Mouse (Mus musculus) neural tube, embryonic 11.5 days (tissue): Measurements from ENCODE around the gene Glb1. TPM values are rescaled to one million over a fixed set of nuclear protein-coding genes. Genes with fewer than 3 reads are reported as not detected.

ENCODE experiments used
- ATAC-seq: fragments of 200-750 bp; cut with Nextera tagmentation; 2 replicates; pipeline ENCODE4 v1.8.0; 2017; ENCODE audit warnings: moderate number of reproducible peaks, mild to moderate bottlenecking, moderate TSS enrichment, moderate library complexity; ENCODE audit not compliant: insufficient read depth, low FRiP score, low TSS enrichment
- DNase-seq: peaks from one replicate; pipeline ENCODE4 v3.0.0-alpha.2; 2015; ENCODE audit warnings: low spot score
- H3K27ac ChIP-seq: fragments of 300-500 bp; sonication (generic); 2 replicates; pipeline ENCODE4 v1.5.1; 2014; ENCODE audit warnings: low read depth, mild to moderate bottlenecking, low read length
- H3K27me3 ChIP-seq: fragments of 300-500 bp; sonication (generic); 2 replicates; pipeline ENCODE4 v1.6.1; 2014; ENCODE audit warnings: mild to moderate bottlenecking, low read length, mixed read lengths; ENCODE audit not compliant: control insufficient read depth, insufficient read depth
- H3K36me3 ChIP-seq: fragments of 300-500 bp; sonication (generic); 2 replicates; pipeline ENCODE4 v1.6.1; 2014; ENCODE audit warnings: mild to moderate bottlenecking, low read length, moderate library complexity, mixed read lengths; ENCODE audit not compliant: control insufficient read depth, insufficient read depth
- H3K4me1 ChIP-seq: fragments of 300-500 bp; sonication (generic); 2 replicates; pipeline ENCODE4 v1.6.1; 2014; ENCODE audit warnings: low read length, mixed read lengths; ENCODE audit not compliant: control insufficient read depth, insufficient read depth
- H3K4me2 ChIP-seq: fragments of 300-500 bp; sonication (generic); 2 replicates; pipeline ENCODE4 v1.6.1; 2014; ENCODE audit warnings: low read depth, mild to moderate bottlenecking, moderate library complexity
- H3K4me3 ChIP-seq: fragments of 300-500 bp; sonication (generic); 2 replicates; pipeline ENCODE4 v1.5.1; 2014; ENCODE audit warnings: low read depth, low read length
- H3K9ac ChIP-seq: fragments of 300-500 bp; sonication (generic); 2 replicates; pipeline ENCODE4 v1.6.1; 2014; ENCODE audit warnings: mild to moderate bottlenecking, low read length
- H3K9me3 ChIP-seq: fragments of 300-500 bp; sonication (generic); 2 replicates; pipeline ENCODE4 v1.6.1; 2016; ENCODE audit warnings: low read length; ENCODE audit not compliant: control insufficient read depth
- WGBS: fragments of 180-500 bp; shearing (Covaris S2); extraction: QIAGEN DNeasy Blood & Tissue Kit; methylation state at CpG from one replicate; pipeline ENCODE4 v1.1.7; 2014; 5-methylcytosine and 5-hydroxymethylcytosine counted together
- polyA plus RNA-seq: library from polyadenylated mRNA; unstranded; fragments of >200 nt; fragmentation: Nextera tagmentation; extraction: Ambion mirVana; gene quantifications from 2 replicates; pipeline ENCODE4 v1.2.1, GENCODE M21; 2014

The Glb1 gene
- polyA plus RNA-seq, 1 experiment from 2014 or later: 26.1 TPM

GRCm38 (mm10) chr9:114380881-114381733 is 19.8 kb upstream of the Glb1 start:
- Histone ChIP-seq H3K4me3 (no peak overlapping the region), H3K9ac (no peak overlapping the region), H3K4me1 (no peaks in the 10 kb centered on the region), H3K27me3 (no peaks in the 10 kb centered on the region), H3K27ac (no peak overlapping the region), H3K36me3 (no peaks in the 10 kb centered on the region), H3K9me3 (no peaks in the 10 kb centered on the region), H3K4me2 (no peak overlapping the region)
- 69% methylated on average over 17 of the region's 17 CpGs for WGBS
- ATAC-seq: peak; percentile 57; the same call in 1 of the 2 replicates
- DNase-seq: peak; percentile 53

GRCm38 (mm10) chr9:114382936-114383710 is 17.8 kb upstream of the Glb1 start:
- Histone ChIP-seq H3K27ac (no peak overlapping the region), H3K27me3 (no peaks in the 10 kb centered on the region), H3K4me3 (no peak overlapping the region), H3K9me3 (no peaks in the 10 kb centered on the region), H3K4me1 (no peaks in the 10 kb centered on the region), H3K4me2 (no peak overlapping the region), H3K36me3 (no peaks in the 10 kb centered on the region), H3K9ac (no peak overlapping the region)
- ATAC-seq (no peak), DNase-seq (no peak)
- WGBS: 62% methylated on average over 17 of the region's 17 CpGs

DNA sequence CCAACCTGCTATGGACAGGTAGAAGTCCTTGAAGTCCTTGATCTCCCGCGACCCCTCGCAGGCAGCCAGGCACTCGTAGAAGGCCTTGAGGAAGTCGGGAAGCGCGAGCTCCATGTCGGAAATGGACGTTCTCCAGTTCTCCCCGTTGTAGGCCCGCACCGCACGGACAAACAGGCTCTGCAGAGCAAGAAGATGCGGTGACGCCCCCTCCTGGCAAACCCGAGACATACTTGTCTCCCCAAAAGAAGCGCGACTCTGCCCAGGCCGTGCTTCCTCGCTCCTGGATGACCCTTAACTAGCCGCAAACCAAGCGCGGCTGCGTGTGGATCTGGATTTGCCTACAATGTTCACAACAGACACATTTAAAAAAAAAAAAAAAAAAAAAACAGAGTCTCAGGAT is 16.2 kb upstream of the Glb1 start:
- Histone ChIP-seq H3K9ac (no peak overlapping the region), H3K27me3 (no peaks in the 10 kb centered on the region), H3K4me1 (no peaks in the 10 kb centered on the region), H3K4me2 (no peak overlapping the region), H3K9me3 (no peaks in the 10 kb centered on the region), H3K36me3 (no peaks in the 10 kb centered on the region), H3K27ac (no peak overlapping the region), H3K4me3 (no peak overlapping the region)
- ATAC-seq (no peak), DNase-seq (no peak)
- WGBS: 91% methylated on average over 24 of the region's 24 CpGs

GRCm38 (mm10) chr9:114385160-114385559 is 15.7 kb upstream of the Glb1 start:
- no peaks in the 10 kb centered on the region for H3K9me3 ChIP-seq
- H3K4me3 ChIP-seq: no peak overlapping the region
- H3K27ac ChIP-seq: no peak overlapping the region
- no peaks in the 10 kb centered on the region for H3K36me3 ChIP-seq
- H3K4me1 ChIP-seq: no peaks in the 10 kb centered on the region
- 96% methylated on average over 10 of the region's 10 CpGs for WGBS
- DNase-seq (no peak), ATAC-seq (no peak)
- no peak overlapping the region for H3K4me2 ChIP-seq
- no peak overlapping the region for H3K9ac ChIP-seq
- no peaks in the 10 kb centered on the region for H3K27me3 ChIP-seq

GRCm38 (mm10) chr9:114387086-114387485 is 13.8 kb upstream of the Glb1 start:
- Histone ChIP-seq H3K36me3 (no peaks in the 10 kb centered on the region), H3K4me1 (no peaks in the 10 kb centered on the region), H3K27me3 (no peaks in the 10 kb centered on the region), H3K4me3 (no peak overlapping the region), H3K4me2 (no peak overlapping the region), H3K9me3 (no peaks in the 10 kb centered on the region), H3K27ac (no peak overlapping the region), H3K9ac (no peak overlapping the region)
- 51% methylated on average over 6 of the region's 6 CpGs for WGBS
- ATAC-seq (no peak), DNase-seq (no peak)

DNA sequence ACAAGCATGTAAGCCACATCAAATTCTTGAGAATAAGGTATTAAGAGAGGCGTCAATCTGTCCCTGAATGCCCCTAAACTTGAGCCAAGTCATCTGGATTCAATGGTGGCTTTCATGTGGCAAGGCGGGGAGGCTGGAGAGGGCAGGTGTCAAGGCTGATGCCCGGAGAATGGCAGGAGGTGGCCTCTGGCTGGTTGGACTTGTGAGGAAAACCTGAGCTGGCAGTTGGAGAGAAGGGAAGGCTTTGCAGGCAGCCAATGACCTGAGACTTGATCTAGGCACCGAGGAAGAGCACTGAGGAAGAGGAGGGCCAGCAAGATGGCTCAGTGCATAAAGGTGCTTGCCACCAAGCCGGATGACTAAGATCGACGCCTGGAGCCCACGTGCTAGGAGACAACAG is 12.6 kb upstream of the Glb1 start:
- Histone ChIP-seq H3K4me2 (no peak overlapping the region), H3K9me3 (no peaks in the 10 kb centered on the region), H3K4me1 (no peaks in the 10 kb centered on the region), H3K27ac (no peak overlapping the region), H3K36me3 (no peaks in the 10 kb centered on the region), H3K4me3 (no peak overlapping the region), H3K27me3 (no peaks in the 10 kb centered on the region), H3K9ac (no peak overlapping the region)
- ATAC-seq (no peak), DNase-seq (no peak)
- WGBS: 91% methylated on average over 8 of the region's 8 CpGs

- no peak overlapping the region for H3K4me3 ChIP-seq
- no peak overlapping the region for H3K9ac ChIP-seq
- DNase-seq (no peak), ATAC-seq (no peak)
- 82% methylated on average over 3 of the region's 3 CpGs for WGBS
- no peaks in the 10 kb centered on the region for H3K9me3 ChIP-seq
- no peaks in the 10 kb centered on the region for H3K36me3 ChIP-seq
- no peak overlapping the region for H3K4me2 ChIP-seq
- H3K4me1 ChIP-seq: no peaks in the 10 kb centered on the region
- H3K27ac ChIP-seq: no peak overlapping the region
- no peaks in the 10 kb centered on the region for H3K27me3 ChIP-seq
Observed at GRCm38 (mm10) chr9:114388701-114389370, 12.0 kb upstream of the Glb1 start.

GRCm38 (mm10) chr9:114389371-114389904 is 11.4 kb upstream of the Glb1 start:
- ATAC-seq (peak; percentile 24; the same call in 1 of the 2 replicates), DNase-seq (peak; percentile 14)
- Histone ChIP-seq H3K36me3 (no peaks in the 10 kb centered on the region), H3K27me3 (no peaks in the 10 kb centered on the region), H3K9me3 (no peaks in the 10 kb centered on the region), H3K4me2 (peak overlapping the region; percentile 90), H3K4me1 (no peaks in the 10 kb centered on the region), H3K9ac (no peak overlapping the region; the same call in 1 of the 2 replicates), H3K27ac (no peak overlapping the region), H3K4me3 (peak overlapping the region; percentile 65)
- 79% methylated on average over 8 of the region's 8 CpGs for WGBS
